Mouse (Mus musculus) kidney, adult 18-20 months (tissue): ENCODE data around the gene Plk5.

Experiments
- DNase-seq: peaks from one replicate; pipeline ENCODE4 v3.0.0; 2021

Gene Plk5

DNA sequence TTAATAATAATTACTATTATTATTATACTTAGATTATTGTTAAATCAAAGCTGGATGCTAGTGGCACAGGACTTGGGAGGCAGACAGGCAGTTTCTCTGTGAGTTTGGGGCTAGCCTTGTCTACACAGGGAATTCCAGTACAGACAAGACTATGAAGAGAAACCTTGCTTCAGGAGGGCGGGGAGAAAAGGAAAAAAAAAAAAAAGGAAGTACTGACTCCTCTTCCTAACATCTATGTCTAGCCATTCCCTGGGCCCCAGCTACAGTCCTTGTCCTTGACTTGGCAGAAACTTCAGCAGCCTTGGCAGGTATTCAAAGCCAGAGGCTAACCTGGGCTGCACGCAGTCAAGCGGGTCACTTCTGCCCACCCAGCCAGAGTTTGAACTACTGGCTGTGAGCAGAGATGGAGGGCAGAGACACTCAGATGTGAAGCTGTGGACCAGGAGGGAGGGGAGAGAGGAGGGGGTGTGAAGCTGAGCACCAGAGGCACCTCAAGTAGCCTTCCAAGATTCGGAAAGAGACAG is 33.0 kb downstream of the Plk5 start:
- no peak for DNase-seq

DNA sequence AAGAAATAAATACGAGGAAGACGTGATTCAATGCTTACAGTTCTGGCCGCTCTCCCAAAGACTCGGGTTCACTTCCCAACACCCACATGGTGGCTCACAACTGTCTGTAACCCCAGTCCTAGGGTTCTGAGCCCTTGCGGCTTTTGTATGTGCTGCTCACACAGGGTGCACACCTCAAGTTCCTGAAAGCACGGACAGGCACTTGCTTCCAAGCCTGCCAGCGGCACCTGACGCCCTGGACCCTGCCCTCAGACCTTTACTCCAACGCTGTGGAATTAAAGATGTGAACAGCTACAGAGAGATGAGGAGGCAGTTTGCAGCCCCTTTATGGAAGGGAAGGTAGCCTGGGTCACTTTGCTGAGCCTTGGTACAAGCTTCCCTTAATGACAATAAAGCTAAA is 34.4 kb downstream of the Plk5 start:
- peak; percentile 51 for DNase-seq

DNA sequence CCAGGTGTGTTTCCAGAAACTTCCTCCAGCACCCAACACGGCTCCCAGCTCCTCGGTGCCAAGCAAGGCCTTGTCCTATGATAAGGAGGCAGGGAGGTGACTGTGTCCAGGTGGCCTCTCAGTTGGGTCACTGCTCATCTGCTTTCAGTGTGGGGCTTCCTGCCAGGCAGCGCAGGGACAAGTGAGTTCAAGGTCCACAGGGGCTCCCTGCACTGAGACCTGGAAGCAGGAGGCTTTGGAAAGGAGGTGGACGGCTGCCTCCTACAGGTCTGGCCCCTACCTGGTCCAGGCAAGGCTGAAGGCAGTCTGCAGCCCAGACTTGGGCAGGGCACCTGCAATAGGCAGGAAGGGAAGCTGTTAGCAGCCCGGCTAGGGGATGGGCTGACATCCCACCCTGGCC is 36.4 kb downstream of the Plk5 start:
- peak; percentile 54 for DNase-seq

DNA sequence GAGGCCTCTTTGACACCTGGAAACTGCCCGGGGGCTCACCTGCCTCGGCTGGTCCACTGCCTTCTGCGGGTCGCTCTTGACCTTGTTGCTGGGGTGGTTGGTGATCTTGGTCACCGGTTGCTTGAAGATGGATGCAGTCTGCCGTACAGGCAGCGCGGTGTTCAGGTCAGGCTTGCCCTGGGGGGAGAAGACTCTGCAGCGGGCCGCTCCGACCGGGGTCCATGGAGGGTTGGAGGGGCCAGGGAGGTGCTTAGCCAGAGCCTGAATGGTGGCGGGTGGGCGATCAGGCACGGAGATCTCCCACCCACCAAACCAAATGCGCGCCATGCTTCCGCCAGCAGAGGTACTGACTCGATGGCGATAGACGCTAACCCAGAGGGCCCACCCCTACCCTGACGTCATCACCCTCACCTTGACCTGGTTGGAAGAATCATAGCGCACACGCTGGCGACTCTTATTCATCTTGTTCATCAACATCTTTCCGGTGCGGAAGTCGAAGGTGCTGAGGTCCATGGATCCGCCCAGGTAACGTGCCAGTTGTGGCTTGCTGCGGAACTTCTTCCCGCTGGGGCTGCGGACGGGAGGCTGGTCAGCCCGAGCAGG is 38.9 kb downstream of the Plk5 start:
- no peak for DNase-seq

DNA sequence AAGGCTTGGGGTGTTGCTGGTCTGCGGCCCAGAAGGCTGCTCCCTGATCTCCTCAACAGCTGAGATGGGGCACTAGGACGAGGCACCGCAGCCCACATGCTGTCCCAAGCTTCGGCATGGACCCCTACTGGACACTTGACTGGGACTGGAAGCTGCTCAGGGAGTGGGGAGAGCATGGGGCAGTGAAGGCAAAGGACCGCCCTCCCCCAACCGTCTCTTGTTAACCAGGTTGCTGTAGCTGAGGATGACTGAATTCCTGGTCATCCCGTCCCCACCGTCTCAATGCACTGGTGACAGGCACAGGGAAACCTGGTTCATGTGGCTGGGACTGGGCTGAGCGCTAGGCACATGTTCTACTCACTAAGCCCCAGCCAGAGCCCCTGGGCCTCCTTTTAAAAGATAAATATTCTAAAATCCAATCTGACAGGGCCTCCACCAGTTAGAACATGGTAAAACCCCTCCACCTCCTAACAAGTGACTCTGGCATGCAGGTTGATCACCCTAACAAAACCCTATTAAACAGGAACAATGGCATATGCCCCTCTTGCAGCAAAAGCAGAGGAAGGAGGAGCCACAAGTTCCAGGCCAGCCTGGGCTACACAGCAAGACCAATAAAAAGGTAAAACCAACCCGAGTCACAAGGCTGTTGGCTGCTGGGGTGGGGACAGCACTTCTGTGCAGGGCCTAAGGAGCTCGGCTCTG is 40.7 kb downstream of the Plk5 start:
- no peak for DNase-seq

DNA sequence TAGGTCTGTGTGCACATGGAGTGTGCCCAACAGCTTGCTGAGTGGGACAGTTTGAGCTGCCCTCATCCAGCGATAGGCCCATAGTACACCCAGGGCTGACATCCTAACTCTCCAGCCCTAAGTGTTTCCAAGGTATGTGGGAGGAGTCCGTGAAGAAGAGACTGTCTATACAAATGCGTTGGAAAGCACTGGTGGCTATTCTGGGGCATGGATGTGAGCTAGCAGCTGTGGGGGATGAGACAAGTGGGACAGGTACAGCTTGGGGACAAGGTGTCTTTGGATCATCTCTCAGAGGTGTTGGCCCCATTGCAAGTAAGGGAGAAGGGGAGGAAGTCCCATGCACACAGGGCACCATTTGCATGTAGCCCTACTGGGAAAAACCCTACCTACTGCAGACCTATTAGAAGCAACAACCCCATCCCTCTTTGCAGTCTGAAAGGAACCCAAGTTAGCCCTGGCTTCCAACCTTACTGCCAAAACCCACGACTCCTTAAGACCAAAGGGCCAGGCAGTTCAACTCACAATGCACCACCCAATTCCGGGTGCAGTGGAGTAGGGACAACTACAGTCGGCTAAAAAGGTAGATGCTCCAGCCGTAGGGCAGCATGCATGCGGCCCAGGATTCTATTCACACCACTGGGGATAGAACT is 41.4 kb downstream of the Plk5 start:
- no peak for DNase-seq

DNA sequence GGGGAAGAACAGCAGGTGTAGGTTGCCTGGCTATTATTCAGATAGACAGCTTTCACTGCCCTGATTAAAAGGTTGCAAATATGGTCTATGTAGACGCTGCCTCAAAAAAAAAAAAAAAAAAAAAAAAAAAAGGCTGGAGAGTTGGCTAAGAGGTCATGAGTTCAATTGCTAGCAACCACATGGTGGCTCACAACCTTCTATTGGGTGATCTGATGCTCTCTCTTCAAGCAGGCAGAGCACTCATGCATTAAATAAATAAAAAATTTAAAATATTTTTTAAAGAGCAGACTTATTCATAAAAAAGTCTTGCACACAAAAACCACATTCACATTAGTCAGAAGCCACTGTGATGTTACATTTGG is 41.9 kb downstream of the Plk5 start:
- no peak for DNase-seq

DNA sequence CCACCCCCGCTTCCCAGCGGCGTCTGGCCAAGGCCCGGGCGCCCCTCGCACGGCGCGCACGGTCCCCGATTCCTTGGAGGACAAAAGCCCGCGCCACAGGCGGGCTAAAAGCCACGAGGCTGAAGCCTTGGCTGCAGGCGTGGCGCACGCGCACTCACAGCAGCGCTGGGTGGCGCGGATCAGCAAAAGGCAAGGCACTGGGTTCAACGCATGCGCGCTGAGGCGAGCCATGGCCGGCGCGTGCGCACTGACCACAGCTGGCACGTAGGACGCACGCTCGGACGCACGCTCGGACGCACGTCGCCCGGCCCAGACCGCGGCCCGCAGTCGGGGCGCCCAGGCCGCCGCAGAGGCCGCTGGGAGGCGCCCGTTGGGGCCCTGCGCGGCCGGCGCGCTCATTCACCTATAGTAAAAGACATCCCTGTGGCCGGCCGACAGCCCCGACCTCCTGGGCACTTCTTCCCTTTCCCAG is 42.5 kb downstream of the Plk5 start:
- DNase-seq, result peak; percentile 97

DNA sequence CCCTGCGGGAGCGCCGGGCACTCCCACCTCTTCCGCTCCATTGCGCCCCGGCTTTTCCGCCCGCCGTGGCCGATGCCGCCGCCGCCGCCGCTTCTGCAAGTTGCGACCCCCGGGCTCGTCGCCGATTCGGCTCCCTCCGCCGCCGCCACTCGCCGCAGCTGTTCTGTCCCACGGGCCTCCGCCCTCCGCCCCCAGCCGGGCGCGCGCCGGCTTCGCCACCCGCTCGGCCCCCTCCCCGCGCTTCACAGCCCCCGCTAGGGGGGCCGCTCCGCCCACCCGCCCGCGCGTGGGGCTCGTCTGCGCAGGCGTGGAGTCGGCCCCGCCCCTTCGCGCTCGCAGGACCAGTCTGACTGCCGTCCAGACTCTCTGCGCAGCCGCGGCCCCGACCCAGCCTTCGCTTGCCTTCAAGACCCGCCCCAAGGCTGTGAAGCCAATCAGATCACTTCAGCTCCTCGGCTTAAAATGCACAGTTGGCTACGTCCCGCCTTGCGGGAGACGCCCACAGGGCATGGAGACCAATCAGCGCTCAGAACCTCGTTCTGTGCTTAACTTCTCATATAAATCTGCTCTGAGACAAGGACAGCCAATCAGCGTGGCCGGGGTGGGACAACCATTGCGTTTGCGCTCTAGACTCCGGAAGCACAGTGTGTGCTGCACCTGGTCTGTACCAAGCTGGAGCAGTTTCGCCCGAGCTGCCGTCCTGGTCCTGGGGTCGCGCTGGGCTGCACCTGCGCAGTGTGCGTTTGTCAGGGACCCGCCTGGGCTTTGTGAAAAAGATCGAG is 43.1 kb downstream of the Plk5 start, which contains the start of gene Mbd3:
Gene Mbd3, minus strand, starts transcription at position 360 of the 782 bp plus-strand sequence.
- peak; percentile 99 for DNase-seq

DNA sequence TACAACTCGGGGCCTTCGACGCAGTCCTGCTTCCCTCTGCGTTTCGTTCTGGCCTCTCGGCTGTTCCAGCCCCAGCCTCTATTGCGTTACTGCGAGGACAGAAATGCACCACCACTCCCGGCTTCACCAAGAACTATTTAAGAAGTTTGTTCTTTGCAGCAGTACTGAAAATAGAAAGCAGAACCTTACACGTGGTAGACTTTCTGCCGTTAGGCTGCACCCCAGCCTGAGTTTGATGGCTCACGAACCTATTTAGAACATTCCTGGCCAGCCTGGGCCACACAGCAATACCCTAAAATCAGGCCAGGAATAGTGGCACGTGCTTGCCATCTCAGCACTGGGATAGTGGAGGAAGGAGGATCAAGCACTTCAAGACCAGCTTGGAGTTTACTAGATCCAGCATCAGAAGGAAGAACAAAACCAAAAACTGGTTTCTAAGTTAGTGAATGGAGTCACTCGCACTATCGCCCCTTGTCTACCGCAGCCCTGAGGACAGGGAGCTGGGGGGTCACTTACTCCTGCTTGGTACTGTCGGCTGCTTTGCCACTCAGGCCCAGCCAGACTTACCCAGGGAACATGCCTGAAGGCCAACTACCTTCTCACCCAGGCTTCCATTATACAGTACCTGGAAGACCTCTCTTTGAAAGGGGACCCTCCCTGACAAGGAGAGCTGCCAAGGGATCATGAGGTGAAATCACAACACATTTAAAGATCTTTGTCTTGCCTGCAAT is 43.9 kb downstream of the Plk5 start:
- no peak for DNase-seq

DNA sequence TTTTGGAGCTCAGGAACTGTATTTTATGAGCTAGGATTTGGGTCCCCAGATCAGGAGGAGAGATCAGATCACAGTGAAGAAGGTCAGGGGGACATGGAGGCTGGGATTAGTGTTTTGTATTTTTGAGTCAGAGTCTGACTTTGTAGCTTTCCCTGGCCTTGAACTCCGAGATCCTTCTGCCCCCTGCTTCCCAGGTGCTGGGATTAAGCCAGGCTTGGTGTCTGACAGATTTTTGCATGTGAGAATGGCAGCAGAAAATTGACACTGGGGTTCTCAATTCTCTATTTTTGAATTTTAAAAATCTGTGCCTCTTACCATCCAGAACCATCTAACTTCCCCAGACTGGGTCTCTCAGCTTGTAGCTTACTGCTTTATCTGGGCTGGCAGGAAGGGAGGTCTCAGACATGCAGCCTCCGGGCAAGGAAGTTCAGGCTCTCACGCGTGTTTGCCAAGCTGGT is 44.5 kb downstream of the Plk5 start:
- DNase-seq, result no peak

DNA sequence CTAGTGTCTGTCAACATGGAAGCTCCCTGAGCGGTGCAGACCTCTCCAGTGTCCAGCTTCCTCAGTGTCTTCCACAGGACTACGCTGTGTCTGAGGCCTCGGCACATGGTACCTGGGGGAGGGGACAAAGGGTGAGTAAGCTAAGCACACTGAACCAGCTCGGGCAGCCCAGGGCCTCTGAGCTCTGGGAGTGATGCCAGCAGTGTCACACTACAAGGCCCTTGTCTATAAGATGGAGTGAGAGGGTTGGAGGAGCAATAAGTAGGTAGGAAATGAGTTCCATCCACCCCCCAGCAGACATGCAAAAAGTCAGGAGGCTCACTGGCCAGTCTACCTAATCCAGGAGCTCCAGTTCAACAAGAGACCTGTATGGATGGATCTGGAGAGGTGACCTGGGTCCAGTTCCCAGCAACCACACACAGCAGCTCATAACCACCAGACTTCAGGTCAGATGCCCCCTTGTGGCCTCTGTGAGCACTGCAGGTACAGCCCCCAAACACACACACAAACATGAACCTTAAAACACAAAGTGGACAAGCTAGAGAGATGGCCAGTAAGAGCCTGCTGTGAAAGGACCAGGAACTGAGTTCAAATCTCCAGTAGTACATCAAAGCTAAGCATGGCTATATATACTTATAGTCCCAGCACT is 46.9 kb downstream of the Plk5 start:
- no peak for DNase-seq

DNA sequence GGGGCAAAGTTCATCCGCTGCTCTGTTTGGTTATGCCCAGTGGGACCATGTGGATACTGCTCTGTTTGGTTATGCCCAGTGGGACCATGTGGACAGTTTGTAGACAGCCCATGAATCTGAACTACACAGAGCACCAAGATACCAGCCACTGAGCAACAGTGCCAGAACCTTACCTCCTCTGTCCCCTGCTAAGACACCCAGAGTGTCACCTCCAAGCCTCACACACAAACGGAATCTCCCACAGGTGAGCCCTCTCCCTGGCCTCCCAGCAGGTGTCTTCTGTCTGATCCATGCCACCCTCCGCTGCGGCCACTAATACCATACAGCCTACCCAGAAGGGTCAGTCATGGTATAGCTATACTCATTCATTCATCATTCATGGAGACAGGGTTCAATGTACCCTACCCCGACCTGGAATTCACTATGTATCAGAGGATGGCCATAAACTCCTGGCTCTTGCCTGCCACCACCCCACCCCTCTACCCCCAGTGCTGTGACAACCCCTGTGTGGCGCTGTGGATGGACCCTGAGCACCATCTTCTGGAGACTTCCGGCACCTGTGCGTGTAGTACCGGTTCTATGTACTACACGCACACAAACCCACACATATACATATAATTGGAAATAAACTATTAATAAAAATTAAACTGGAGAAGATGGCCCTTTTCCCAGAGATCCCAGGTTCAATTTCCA is 49.4 kb downstream of the Plk5 start:
- DNase-seq, result no peak

DNA sequence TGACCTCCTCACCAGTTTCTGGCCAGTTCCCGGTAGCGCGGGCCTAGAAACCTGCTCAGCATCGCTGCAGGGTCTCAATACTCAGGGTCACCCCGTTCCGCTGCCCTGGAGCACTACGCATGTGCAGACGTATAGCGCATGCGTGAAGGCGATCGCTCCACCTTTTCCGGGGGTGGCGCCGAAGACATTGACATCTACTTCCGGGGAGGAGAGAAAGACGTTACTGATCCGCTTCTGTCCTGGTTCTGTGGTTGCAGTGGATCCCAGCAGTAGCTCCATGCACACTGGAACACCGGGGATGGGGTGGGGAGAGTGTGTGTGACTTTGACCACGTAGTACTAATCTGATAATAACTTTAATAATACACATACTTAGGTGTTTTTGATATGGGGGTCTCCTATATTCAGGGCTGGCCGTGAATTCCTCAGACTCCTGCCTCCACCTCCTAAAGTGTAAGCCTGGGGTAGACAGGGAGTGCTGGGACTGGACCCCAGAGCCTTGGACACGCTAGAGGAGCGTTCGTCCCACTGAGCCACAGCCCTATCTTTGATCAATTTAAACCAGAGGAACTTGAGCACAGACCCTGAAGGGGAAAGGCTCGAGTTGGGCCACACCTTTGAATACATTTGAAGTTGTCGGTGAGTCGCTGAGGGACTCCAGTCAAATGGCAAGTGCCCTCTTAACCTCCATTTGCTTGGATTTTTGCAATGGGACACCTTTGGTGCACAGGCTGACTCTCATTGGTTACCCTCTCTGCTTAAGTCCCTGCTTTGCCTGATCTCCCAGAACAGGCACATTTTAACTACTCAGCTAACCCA is 50.6 kb downstream of the Plk5 start, which contains the start of gene Uqcr11:
Gene Uqcr11, minus strand, starts transcription at position 147 of the 818 bp plus-strand sequence.
- peak; percentile 93 for DNase-seq

DNA sequence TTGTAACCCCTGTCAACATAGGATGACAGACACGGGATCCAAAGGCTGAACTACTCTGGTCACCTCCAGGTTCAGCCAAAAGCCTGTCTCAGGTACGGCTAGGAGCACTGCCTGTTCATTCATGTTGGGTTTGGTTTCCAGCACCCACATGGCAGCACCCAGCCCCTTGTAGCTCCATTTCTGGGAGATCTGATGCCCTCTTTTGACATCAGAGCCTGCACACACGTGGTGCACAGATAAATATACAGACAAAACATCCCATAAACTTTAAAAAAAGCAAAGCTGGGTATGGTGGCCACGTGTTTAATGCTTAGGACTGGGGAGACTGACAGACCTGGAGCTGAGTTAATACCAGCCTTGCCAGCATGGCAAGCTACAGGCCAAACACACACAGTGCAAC is 51.7 kb downstream of the Plk5 start:
- DNase-seq, result no peak

DNA sequence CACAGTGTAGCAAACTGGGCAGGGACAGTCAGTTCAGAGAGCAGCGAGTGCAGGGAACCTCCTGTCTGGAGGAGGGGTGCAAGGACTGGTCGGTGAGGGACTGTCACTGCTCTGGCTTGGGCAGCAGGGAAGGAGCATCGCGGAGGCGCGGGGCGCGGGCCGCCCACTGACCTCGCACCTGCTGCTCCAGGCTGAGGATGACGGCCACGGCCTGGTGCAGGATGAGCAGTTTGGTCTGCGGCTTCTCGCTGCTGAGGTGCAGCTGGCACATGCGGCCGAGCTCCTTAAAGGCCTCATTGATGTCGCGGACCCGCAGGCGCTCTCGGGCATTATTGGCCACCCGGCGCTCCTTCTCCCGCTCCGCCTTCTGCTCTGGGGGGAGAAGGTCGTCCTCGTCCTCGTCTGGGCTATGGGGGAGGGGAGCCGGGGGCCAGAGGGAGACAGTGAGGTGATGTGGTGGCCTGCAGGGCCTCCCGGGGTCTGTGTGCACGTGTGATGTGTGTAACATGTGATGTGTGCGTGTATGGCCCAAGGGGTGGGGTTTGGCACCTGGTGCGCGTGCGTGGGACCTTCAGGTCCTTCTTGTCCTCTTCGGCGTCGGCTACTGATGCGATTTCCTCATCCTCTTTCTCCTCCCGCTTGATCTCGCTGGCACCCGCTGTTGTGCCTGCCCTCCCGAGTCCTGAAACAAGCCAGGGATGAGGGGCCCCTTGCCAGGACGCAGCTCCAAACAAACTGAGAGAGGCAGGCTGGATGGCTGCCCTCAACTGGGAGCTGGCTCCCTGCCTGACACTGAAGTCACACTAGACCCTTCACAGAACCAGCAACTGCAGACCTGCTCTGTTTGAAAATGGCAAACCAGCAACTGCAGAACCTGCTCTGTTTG is 56.6 kb downstream of the Plk5 start:
- no peak for DNase-seq
